Mouse (Mus musculus): ENCODE data around the gene Ankle1.
A peak's percentile ranks its signal among the peaks of the same experiment; 100 is the strongest.

Ankle1 gene

DNA sequence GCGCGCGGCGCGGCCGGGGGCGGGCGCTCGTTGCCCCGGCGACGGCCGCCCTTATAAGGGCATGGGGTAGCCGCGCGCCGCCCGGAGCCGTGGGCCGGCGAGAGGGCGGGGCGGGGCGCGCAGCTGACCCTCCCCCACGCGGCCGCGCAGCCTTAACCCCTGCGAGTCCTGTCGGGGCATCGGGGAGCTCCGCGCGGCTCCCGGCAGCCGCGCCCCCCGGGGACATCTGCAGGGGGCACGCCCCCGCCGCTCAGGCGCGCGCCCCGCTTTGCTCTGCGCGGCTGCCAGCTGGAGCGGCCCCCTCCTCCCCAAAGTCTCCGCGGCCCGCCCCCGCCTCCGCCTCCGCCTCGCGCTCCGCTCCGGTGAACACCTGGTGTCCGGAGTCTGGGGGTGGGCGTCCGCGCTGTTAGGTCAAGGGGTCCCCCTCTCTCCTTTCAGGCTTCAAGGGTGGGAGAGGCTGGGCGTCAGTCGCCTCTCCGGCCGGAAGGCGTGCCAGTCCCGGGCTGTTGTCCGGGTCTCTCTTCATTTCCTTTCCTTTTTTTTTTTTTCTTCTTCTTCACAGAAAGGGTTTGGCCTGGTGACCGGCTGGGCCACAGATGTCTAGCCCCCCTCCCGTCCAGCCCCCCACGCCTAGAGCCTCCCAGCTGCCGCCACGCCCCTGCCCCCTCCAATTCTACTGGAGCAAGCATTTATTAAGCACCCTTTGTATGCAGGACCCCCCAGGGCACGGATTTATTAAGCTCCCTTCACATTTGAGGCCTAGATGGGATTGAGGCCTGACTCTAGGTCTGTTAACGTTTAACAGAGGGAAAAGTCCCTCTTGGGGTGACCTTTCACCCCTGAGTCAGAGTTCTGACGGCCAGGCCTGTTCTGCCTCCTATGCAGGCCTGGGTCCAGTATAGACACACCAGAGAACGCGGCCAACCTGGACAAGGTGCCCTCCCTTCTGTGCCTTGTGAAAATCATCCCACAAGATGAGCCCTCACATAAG, 23.5 kb upstream of the Ankle1 start:
- DNase-seq (ENCODE audit: low read depth, low spot score) = peak; percentile 83

- DNase-seq (ENCODE audit: low read depth, low spot score) = no peak
Measured at GRCm38 (mm10) chr8:71383396-71383795, 22.4 kb upstream of the Ankle1 start.

DNA sequence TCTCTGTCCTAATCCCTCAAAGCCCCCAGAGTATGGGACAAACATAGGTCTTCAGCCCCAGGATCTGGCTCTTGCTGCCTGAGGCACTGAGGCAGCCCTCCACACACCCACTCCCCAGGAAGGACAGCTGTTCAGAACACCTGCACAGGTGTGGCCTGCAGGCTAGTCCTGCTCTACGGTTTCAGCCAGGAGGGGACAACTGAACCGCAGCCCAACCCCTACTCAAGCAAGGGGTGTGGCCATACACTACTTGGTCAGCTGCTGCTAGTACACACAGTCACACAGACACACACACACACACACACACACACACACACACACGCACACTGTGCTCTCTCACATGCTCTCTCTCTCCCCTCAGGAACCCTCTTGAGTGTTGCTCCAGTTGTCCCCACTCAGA, 21.9 kb upstream of the Ankle1 start:
- DNase-seq (ENCODE audit: low read depth, low spot score) = no peak

GRCm38 (mm10) chr8:71385212-71385835, 20.5 kb upstream of the Ankle1 start:
- DNase-seq (ENCODE audit: low read depth, low spot score) = peak; percentile 95

- no peak for DNase-seq (ENCODE audit: low read depth, low spot score)
Measured at GRCm38 (mm10) chr8:71388267-71388666, 17.5 kb upstream of the Ankle1 start.

GRCm38 (mm10) chr8:71391696-71392095, 14.1 kb upstream of the Ankle1 start:
- DNase-seq (ENCODE audit: low read depth, low spot score) = no peak

DNA sequence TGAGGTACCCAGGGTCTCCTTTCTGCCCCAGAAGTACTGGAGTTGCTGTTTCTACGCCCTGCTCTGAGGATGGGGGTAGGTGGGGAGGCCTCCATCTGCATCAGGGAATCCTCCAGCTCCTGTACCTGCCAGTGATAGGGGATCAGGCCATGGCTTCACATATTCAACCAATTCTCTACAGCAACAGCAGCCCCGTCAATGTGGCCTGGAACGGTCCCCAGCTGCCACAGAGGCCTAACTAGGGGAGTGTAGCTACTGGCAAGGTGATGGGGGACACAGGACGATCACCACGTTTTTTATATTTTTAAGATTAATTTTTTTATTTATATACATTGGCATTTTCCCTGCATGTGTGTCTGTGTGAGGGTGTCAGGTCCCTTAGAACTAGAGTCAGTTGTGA, 13.4 kb upstream of the Ankle1 start:
- DNase-seq (ENCODE audit: low read depth, low spot score) = no peak

GRCm38 (mm10) chr8:71392871-71393270, 12.9 kb upstream of the Ankle1 start:
- peak; percentile 84 for DNase-seq (ENCODE audit: low read depth, low spot score)

DNA sequence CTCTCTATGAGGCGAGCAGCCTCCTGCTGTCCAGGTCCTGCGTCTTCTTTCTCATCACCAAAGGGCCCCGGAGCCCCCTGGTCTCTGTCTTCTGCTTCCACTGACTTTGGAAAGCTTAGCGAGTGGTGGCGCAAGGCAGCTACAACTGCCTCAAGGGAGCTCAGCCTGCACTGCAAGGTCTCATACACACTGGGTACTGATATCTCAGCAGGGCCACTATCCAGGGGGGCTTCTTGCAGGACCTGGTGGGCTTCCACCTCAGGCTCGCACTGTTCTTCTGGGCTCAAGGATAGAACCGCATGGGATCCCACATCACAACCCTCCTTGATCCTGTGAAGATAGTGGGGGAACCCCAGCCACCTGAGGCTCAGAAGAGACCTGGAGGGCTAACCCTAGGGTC, 11.3 kb upstream of the Ankle1 start:
- no peak for DNase-seq (ENCODE audit: low read depth, low spot score)

DNA sequence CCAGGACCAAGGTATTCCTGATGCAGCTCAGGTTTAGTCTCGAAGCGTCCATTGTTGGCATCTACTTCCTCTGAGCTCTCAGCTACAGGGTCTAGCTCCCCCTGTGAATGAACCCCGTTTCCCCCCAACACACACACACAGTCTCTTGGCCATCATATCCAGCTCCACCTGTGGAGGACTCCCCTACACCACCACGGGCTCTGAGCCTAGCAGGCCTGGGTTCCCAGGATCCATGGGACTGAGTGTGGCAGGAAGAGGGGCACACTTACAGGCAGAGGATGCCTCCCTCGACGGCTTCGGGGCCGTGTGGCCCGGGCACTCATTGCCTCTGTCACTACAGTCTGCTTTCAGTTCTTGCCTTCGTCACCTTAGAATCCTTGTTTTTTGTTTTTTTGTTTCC, 10.7 kb upstream of the Ankle1 start:
- DNase-seq (ENCODE audit: low read depth, low spot score) = no peak

- DNase-seq (ENCODE audit: low read depth, low spot score) = no peak
Measured at GRCm38 (mm10) chr8:71395629-71396028, 10.2 kb upstream of the Ankle1 start, which contains the start of gene Ushbp1. Gene Ushbp1 (minus strand): TSS chr8:71395802.

GRCm38 (mm10) chr8:71396639-71397305, 9.0 kb upstream of the Ankle1 start, which contains the start of gene Babam1:
Gene Babam1 (plus strand): TSS chr8:71396861.
- peak; percentile 97 for DNase-seq (ENCODE audit: low read depth, low spot score)

DNA sequence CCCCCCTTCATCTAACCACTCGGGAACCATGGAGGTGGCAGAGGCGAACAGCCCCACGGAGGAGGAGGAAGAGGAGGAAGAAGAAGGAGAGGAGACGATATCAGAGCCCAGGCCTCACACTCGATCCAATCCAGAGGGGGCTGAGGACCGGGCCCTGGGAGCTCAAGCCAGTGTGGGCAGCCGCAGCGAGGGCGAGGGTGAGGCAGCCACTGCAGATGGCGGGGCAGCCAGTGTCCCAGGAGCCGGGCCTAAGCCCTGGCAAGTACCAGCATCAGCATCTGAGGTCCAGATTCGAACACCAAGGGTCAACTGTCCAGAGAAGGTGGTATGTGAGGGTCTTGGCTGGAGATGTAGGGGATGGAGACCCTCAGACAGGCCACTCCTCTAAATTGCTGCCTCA, 8.1 kb upstream of the Ankle1 start:
- no peak for DNase-seq (ENCODE audit: low read depth, low spot score)

DNA sequence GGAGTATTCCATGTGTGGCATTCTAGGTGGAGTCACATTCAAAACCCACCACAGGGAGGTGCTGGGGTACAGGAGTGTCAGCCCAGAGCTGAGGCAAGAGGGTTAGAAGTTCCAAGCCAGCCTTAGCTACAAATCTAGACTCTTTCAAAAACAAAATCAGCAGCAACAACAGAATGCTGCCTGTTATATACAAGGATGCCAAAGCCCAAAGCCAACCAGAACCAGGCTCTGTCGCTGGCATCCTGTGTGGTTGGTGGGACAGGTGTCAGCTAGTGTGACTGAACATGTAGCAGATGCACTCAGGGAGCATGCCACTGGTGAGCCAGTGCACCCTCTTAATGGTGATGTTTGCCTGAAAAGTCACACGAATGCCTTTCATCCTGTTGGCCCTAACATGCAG, 5.0 kb upstream of the Ankle1 start:
- DNase-seq (ENCODE audit: low read depth, low spot score) = no peak

GRCm38 (mm10) chr8:71401454-71401853, 4.4 kb upstream of the Ankle1 start:
- no peak for DNase-seq (ENCODE audit: low read depth, low spot score)

GRCm38 (mm10) chr8:71402446-71402964, 3.3 kb upstream of the Ankle1 start:
- no peak for DNase-seq (ENCODE audit: low read depth, low spot score)

DNA sequence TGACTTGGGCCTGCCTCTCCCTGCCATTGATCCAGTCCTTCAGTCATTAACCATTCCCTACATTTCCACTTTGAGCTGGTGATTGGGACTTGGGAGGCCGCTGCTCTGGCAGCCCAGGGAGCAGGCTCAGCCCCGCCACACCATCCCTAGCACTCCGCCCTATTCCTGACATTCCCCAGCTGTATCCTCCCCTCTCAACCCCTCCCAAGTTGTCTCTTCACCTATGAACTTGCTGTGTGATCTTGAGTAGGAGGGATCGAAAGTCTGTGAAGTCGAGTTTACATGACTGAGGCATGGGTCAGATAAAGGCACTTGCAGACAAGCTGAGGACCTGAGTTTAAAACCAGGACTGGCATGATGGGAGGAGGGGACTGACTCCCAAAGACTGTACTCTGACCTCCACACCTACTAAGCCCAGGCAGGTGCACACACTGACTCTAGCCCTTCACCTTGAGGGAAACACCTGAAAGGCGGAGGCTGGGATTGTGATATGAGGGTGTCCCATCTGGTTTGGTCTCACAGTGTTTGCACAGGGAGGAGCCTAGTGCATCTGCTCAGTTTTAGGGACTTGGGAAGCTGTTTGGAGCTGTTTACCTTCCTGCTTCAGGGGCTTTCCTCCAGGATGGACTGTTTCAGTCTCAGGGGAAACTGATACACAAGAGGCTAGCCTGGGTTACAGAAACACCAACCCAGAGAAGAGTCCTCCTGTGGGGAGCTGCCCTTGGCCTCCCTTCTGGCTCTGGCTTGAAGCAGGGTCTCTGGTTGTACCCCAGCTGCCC, 2.5 kb upstream of the Ankle1 start:
- peak; percentile 66 for DNase-seq (ENCODE audit: low read depth, low spot score)

DNA sequence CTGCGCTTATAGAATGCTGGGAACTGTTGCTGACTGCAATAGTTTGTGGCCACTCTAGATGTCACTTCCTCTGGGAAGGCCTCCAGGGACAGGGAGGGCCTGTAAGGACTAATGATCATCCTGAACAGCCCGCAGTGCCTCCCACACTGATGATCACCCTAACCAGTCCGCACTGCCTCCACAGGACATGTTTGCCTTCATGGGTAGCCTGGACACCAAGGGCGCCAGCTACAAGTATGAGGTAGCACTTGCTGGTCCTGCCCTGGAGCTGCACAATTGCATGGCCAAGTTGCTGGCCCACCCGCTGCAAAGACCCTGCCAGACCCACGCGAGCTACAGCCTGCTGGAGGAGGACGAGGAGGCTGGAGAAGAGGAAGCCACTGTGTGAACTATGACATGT, 1.8 kb upstream of the Ankle1 start:
- DNase-seq (ENCODE audit: low read depth, low spot score) = no peak

- peak; percentile 46 for DNase-seq (ENCODE audit: low read depth, low spot score)
Measured at GRCm38 (mm10) chr8:71404951-71405351, 859 bp upstream of the Ankle1 start.

DNA sequence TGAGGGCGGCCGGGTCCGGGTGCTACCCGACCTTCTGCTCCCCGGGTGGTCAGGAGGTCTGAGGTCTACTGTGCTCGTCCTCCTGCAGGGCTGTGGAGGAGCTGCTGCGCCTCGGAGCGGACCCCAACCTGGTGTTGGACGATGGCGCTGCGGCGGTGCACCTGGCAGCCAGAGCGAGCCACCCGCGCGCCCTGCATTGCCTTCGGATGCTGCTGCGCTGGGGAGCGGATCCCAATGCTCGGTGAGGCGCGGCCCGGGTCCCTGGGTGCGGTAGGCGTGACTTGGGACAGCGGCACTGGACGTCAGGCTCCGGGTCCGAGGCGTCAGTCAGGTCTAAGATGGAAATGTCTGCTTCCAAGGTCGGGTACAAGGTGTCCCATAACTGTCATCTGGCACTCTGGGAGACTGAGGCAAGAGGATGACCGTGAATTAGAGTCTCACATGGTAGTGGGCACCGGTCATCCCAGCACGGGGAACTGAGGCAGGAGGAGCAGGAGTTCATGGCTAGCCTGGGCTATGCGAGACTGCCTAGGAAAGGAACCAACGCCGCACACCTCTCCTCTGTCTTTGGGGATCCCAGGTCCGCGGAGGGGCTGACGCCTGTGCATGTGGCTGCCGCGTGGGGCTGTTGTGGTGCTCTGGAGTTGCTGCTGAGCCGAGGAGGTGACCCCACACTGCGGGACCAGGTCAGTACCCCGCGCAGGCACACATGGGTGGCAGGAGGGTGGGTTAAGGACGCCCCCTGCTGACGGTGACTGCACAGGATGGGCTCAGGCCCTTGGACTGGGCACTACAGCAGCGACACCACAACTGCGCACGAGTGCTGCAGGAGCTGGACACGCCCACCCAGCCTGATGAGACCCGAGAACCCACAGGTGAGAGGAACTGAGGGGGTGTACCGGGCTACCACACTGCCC, 547 bp downstream of the Ankle1 start:
- DNase-seq (ENCODE audit: low read depth, low spot score) = peak; percentile 75

Data from R1 (cell line).